Mouse (Mus musculus) limb, embryonic 10.5 days (tissue): ENCODE data around the gene Tbc1d1. TPM values are rescaled to one million over a fixed set of nuclear protein-coding genes. Genes with fewer than 3 reads are reported as not detected.

Experiments
- DNase-seq: peaks from one replicate; pipeline ENCODE4 v3.0.0-alpha.2; 2017; ENCODE audit warnings: low spot score
- H3K27ac ChIP-seq: fragments of 300-500 bp; sonication (generic); 2 replicates; pipeline ENCODE4 v1.5.1; 2016; ENCODE audit warnings: mild to moderate bottlenecking
- H3K27me3 ChIP-seq: fragments of 300-500 bp; sonication (generic); 2 replicates; pipeline ENCODE4 v1.6.1; 2016; ENCODE audit warnings: low read depth, mild to moderate bottlenecking; ENCODE audit not compliant: poor library complexity, severe bottlenecking
- H3K36me3 ChIP-seq: fragments of 300-500 bp; sonication (generic); 2 replicates; pipeline ENCODE4 v1.6.1; 2016; ENCODE audit warnings: mild to moderate bottlenecking, moderate library complexity
- H3K4me1 ChIP-seq: fragments of 300-500 bp; sonication (generic); 2 replicates; pipeline ENCODE4 v1.6.1; 2016
- H3K4me3 ChIP-seq: fragments of 300-500 bp; sonication (generic); 2 replicates; pipeline ENCODE4 v1.5.1; 2016; ENCODE audit warnings: mild to moderate bottlenecking, moderate library complexity
- H3K9me3 ChIP-seq: fragments of 300-500 bp; sonication (generic); replicated peaks from 2 replicates; pipeline ENCODE4 v1.6.1; 2016; ENCODE audit warnings: mild to moderate bottlenecking
- WGBS: fragments of 180-500 bp; shearing (Covaris S2); methylation state at CpG from one replicate; pipeline ENCODE4 v1.1.7; 2016; 5-methylcytosine and 5-hydroxymethylcytosine counted together
- polyA plus RNA-seq: library from polyadenylated mRNA; unstranded; fragments of >200 nt; fragmentation: Nextera tagmentation; extraction: Ambion mirVana; gene quantifications from 2 replicates; pipeline ENCODE4 v1.2.1, GENCODE M21; 2016

Tbc1d1 gene
- 31.8 and 35.0 TPM in 2 replicates for polyA plus RNA-seq

GRCm38 (mm10) chr5:64155861-64156550 lies at the start of gene Tbc1d1:
Gene Tbc1d1 (plus strand): TSS chr5:64156305.
- DNase-seq, result no peak
- Histone ChIP-seq H3K4me3 (no peak within 1 kb of the TSS), H3K4me1 (peaks cover 27% of the 10 kb centered on the region), H3K27ac (no peak within 1 kb of the TSS), H3K27me3 (peaks cover 51% of the 10 kb centered on the region), H3K9me3 (no peaks in the 10 kb centered on the region), H3K36me3 (no peaks in the 10 kb centered on the region)
- 32% methylated on average over 11 of the region's 11 CpGs for WGBS

GRCm38 (mm10) chr5:64107596-64108289 lies 48.4 kb upstream of the Tbc1d1 start:
- Histone ChIP-seq H3K27me3 (no peaks in the 10 kb centered on the region), H3K9me3 (no peaks in the 10 kb centered on the region), H3K4me1 (no peaks in the 10 kb centered on the region; the same call in 1 of the 2 replicates), H3K27ac (no peak overlapping the region), H3K36me3 (peaks cover 60% of the 10 kb centered on the region), H3K4me3 (no peak overlapping the region)
- 93% methylated on average over 11 of the region's 11 CpGs for WGBS
- DNase-seq, result no peak

- Histone ChIP-seq H3K27me3 (no peaks in the 10 kb centered on the region), H3K27ac (no peak overlapping the region), H3K4me1 (no peaks in the 10 kb centered on the region; the same call in 1 of the 2 replicates), H3K4me3 (no peak overlapping the region), H3K36me3 (peaks cover 62% of the 10 kb centered on the region), H3K9me3 (no peaks in the 10 kb centered on the region)
- WGBS, result 60% methylated on average over 3 of the region's 3 CpGs
- DNase-seq, result no peak
Observed at GRCm38 (mm10) chr5:64109217-64109616, 46.9 kb upstream of the Tbc1d1 start.

DNA sequence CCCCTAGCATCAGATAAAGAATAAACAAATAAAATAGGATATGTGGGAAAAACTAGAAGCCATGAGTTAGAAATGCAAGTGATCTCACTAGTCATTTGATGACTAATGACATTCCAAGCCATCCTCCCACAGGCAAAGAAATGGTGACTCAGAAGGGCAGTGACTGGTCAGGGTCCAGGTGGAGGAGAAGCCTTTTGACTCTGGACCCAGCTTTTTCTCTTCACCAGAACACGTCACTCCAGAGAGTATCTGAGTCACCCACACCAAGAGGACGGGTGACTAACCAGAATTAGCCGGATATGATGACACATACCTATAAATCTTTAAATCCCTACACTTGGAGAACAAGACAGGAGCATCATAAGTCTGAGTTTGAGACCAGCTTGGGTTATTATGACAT lies 43.7 kb upstream of the Tbc1d1 start:
- no peak for DNase-seq
- 89% methylated on average over 3 of the region's 3 CpGs for WGBS
- H3K27ac ChIP-seq, result no peak overlapping the region
- H3K4me3 ChIP-seq, result no peak overlapping the region
- no peaks in the 10 kb centered on the region for H3K27me3 ChIP-seq
- peaks cover 76% of the 10 kb centered on the region for H3K36me3 ChIP-seq
- no peaks in the 10 kb centered on the region; the same call in 1 of the 2 replicates for H3K4me1 ChIP-seq
- H3K9me3 ChIP-seq, result no peaks in the 10 kb centered on the region

DNA sequence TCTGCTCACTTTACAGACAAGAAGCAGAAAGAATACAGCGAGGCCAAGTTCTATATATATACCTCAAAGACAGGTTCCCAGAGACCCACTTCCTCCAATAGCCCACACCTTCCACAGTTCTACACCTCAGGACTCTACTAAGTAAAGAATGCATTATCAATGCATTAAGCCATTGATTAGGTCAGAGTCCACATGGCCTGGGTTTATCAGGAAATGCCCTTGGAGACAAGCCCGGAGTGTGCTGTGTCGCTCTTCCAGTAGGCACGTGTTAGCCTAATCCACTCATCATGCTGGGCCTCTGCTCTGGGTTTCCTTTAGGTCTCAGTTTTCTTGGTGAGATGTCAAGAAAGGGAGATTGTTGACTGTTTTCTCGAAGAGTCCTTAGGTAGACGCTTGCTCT lies 41.9 kb upstream of the Tbc1d1 start:
- Histone ChIP-seq H3K27me3 (no peaks in the 10 kb centered on the region), H3K4me3 (no peak overlapping the region), H3K4me1 (no peaks in the 10 kb centered on the region; the same call in 1 of the 2 replicates), H3K9me3 (no peaks in the 10 kb centered on the region), H3K27ac (no peak overlapping the region), H3K36me3 (peaks cover 64% of the 10 kb centered on the region)
- no peak for DNase-seq
- 96% methylated on average over 6 of the region's 6 CpGs for WGBS

DNA sequence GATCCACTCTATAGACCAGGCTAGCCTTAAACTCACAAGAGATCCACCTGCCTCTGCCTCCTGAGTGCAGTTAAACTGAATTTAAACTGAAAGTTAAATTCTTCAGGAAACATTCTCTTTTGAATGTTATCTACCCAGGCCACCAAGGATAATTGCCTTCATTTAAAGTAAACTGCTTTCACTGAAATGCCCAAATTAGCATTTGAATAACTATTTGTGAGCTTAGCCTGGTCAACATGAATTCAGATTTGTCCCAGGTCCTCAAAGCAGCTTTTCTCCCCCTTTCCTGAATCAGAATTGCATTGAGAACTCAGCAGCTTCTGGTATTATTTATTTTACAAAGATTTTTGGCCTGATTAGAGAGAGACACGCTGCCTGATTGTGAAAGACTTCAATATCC lies 38.9 kb upstream of the Tbc1d1 start:
- Histone ChIP-seq H3K27me3 (no peaks in the 10 kb centered on the region), H3K36me3 (peaks cover 49% of the 10 kb centered on the region), H3K4me3 (no peak overlapping the region), H3K4me1 (no peaks in the 10 kb centered on the region), H3K27ac (no peak overlapping the region), H3K9me3 (no peaks in the 10 kb centered on the region)
- 94% methylated on average over 1 of the region's 1 CpGs for WGBS
- no peak for DNase-seq

GRCm38 (mm10) chr5:64125783-64126182 lies 30.3 kb upstream of the Tbc1d1 start:
- 81% methylated on average over 5 of the region's 5 CpGs for WGBS
- H3K36me3 ChIP-seq, result peaks cover 15% of the 10 kb centered on the region
- no peak overlapping the region for H3K4me3 ChIP-seq
- DNase-seq, result no peak
- H3K4me1 ChIP-seq, result no peaks in the 10 kb centered on the region
- no peaks in the 10 kb centered on the region for H3K27me3 ChIP-seq
- H3K9me3 ChIP-seq, result no peaks in the 10 kb centered on the region
- no peak overlapping the region for H3K27ac ChIP-seq

- Histone ChIP-seq H3K4me1 (no peaks in the 10 kb centered on the region), H3K36me3 (peaks cover 13% of the 10 kb centered on the region), H3K4me3 (no peak overlapping the region), H3K27ac (no peak overlapping the region), H3K9me3 (no peaks in the 10 kb centered on the region), H3K27me3 (no peaks in the 10 kb centered on the region)
- DNase-seq, result no peak
- 63% methylated on average over 5 of the region's 5 CpGs for WGBS
Observed at GRCm38 (mm10) chr5:64131550-64131949, 24.6 kb upstream of the Tbc1d1 start.

DNA sequence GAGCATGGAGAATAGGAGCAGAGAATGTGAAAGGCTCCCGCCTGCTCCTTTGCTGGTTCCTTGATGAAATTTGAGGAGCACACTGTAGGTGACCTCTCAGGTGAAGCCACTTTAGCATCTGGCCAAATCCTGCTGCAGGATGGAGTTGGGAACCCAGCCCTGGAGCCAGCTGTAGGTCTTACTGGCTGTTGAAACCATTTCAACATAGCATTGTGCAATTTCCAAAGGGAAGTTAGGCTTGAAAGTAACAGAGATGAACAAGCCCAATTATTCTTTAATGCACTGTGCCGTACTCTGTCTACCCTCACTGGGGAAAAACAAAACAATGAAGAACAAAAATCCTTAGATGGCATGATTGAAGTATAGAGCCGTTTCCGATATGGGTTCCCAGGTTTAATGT lies 22.2 kb upstream of the Tbc1d1 start:
- Histone ChIP-seq H3K36me3 (0 out of 2 replicates have a peak, but pooled peaks cover 4% of the 10 kb centered on the region), H3K27me3 (no peaks in the 10 kb centered on the region), H3K27ac (no peak overlapping the region), H3K4me1 (no peaks in the 10 kb centered on the region), H3K9me3 (no peaks in the 10 kb centered on the region), H3K4me3 (no peak overlapping the region)
- 91% methylated on average over 4 of the region's 4 CpGs for WGBS
- DNase-seq, result no peak

GRCm38 (mm10) chr5:64136325-64136724 lies 19.8 kb upstream of the Tbc1d1 start:
- no peak overlapping the region for H3K4me3 ChIP-seq
- no peaks in the 10 kb centered on the region for H3K9me3 ChIP-seq
- H3K27ac ChIP-seq, result no peak overlapping the region
- DNase-seq, result no peak
- H3K27me3 ChIP-seq, result no peaks in the 10 kb centered on the region
- no peaks in the 10 kb centered on the region for H3K4me1 ChIP-seq
- no peaks in the 10 kb centered on the region for H3K36me3 ChIP-seq
- 87% methylated on average over 5 of the region's 5 CpGs for WGBS

DNA sequence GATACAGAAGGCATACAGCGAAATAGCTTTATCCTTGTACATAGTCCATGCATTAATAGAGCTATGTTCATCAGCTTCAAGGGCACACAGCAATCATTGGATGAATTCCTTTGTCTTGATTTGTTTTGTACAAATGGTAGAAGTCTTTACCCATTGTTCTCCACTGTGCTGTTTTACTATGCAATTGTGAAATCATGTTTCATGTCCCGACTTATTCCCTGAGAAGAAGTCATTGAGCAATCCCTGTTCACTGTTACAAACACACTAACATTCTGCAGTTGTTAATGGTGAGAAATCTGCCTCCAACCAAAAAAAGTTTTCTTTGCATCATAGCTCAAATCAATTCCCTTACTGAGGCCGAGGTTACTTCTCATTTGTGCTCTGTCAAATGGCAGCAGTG lies 15.9 kb upstream of the Tbc1d1 start:
- Histone ChIP-seq H3K9me3 (no peaks in the 10 kb centered on the region), H3K4me1 (peaks cover 5% of the 10 kb centered on the region; the same call in 1 of the 2 replicates), H3K27me3 (no peaks in the 10 kb centered on the region), H3K27ac (no peak overlapping the region), H3K4me3 (no peak overlapping the region), H3K36me3 (no peaks in the 10 kb centered on the region)
- no peak for DNase-seq
- WGBS, result 89% methylated on average over 3 of the region's 3 CpGs

- DNase-seq, result no peak
- Histone ChIP-seq H3K4me1 (peaks cover 5% of the 10 kb centered on the region; the same call in 1 of the 2 replicates), H3K4me3 (no peak overlapping the region), H3K27me3 (no peaks in the 10 kb centered on the region), H3K9me3 (no peaks in the 10 kb centered on the region), H3K27ac (no peak overlapping the region), H3K36me3 (no peaks in the 10 kb centered on the region)
- 79% methylated on average over 5 of the region's 5 CpGs for WGBS
Observed at GRCm38 (mm10) chr5:64144315-64144714, 11.8 kb upstream of the Tbc1d1 start.

GRCm38 (mm10) chr5:64146384-64147005 lies 9.6 kb upstream of the Tbc1d1 start:
- no peak overlapping the region for H3K27ac ChIP-seq
- peaks cover 13% of the 10 kb centered on the region; the same call in 1 of the 2 replicates for H3K27me3 ChIP-seq
- no peaks in the 10 kb centered on the region for H3K36me3 ChIP-seq
- H3K4me3 ChIP-seq, result no peak overlapping the region
- H3K4me1 ChIP-seq, result peaks cover 13% of the 10 kb centered on the region
- WGBS, result 78% methylated on average over 10 of the region's 10 CpGs
- DNase-seq, result no peak
- H3K9me3 ChIP-seq, result no peaks in the 10 kb centered on the region
